Mouse (Mus musculus) pancreas, adult 10 weeks (tissue): ENCODE measurements around the gene Fads3. TPM values are rescaled to one million over a fixed set of nuclear protein-coding genes. Genes with fewer than 3 reads are reported as not detected.

ENCODE experiments used
- polyA plus RNA-seq: library from polyadenylated mRNA; stranded (reverse); fragments of 350-450 nt; fragmentation: Illumina TruSeq; extraction: RNeasy Lipid Tissue Mini Kit (QIAGEN cat#74804); gene quantifications from one replicate; pipeline ENCODE4 v1.2.3, GENCODE M21; 2015; ENCODE audit warnings: low read depth, low replicate concordance; ENCODE audit not compliant: insufficient read depth

Fads3 gene
- polyA plus RNA-seq: 9.7 TPM

DNA sequence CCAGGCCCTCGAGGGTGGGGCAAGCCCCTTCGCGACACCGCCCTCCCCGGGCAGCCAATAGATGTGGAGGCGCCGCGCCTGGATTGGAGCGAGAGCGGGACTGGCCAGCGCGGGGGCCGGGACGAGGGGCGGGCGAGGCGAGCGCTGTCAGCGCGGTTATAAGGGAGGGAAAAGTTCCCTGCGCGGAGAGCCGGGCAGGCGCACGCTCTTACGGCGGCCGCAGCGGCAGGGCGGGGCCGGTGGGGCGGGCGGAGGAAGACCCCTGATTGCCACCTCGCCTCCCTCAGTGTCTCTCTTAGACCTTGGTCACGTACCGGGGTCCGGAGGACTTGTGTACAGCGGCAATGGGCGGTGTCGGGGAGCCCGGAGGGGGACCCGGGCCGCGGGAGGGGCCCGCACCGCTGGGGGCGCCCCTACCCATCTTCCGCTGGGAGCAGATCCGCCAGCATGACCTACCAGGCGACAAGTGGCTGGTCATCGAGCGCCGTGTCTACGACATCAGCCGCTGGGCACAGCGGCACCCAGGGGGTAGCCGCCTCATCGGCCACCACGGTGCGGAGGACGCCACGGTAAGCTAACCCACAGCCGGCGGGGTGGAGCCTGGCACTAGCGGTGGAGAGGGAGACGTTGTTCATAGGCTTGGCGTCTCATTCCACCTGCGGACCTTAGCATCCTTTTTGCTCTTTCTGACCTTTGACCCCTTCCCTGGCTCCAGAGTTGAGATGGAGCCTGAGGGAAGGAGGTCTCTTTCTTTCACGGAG is at the start of gene Fads3:
TSS of gene Fads3 (plus strand) at position 182 of the 761 bp plus-strand sequence.

DNA sequence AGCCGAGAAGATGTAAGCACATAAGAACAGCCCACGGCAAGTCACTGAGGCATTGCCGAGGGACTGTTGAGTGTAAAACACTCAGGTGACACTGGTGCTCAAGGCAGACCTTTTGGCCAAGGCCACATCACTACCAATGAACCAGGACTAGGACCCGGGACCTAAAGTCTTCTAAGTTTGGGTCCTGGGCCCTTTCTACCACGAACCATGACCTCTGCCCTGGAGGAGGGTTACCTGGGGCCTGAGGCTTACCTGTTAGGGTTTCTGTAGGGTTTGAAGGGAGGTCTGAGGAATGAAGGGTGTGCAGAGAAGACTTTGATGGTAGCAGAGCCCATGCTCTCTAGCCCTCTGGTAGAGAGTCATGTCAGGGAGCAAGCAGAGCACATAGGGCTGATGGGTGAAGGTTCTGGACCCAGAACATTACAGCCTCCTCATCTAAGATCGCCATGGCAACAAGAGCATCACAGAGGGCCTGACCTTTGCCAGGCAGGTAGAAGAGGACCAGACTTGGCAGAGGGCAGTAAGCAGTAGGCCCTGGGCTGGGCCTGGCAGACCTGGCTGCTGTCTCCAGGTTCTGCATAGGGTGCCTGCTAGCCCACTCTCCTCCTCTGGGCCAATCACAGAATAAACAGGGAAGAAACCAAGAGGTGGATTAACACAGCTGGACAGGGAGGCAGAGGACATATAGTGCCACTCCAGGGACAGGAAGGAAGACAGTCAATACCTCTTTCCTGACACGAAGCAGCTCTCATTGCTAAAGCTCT is 40.0 kb upstream of the Fads3 start, which contains the start of the genes Best1 and Rab3il1:
TSS of gene Best1 (minus strand) at position 428 of the 764 bp plus-strand sequence.
TSS of gene Rab3il1 (plus strand) at position 464 of the 764 bp plus-strand sequence.

DNA sequence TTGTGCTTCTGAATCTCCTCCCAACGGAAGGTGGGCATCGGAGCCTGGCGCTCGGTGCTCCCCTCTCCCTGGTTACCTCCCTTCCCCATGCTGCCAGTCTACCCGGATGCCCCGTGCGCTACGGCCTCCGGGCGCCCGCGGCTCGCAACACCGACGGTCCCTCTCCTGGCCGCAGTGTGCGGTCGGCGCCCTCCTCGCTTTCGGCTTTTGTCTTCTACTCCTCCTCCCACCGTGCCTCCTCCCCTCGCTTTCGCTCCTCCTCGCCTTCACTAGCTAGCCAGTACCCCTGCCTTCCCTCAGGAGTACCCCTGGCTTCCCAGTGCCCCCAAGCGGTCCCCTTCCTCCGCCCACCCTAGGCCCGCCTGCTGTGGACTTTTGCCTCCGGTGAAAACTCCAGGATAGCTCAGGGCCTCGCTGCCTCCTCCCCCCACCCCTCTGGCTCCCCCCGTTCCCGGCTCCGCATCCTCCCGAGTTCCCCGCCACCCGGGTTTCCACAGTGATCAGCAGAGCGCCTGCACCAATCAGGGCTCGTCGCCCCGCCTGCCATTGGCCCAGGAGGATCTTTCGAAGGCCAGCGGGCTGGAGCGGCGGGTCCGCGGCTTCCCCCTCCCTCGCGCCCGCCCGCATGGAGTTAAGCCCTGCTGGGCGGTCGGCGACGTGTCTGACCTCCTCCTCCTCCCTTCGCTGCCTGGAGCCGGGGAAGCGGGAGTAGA is 60.1 kb downstream of the Fads3 start, which contains the start of gene Fads2:
TSS of gene Fads2 (minus strand) at position 406 of the 713 bp plus-strand sequence.

Other genes starting within 250 kb of the Fads3 start
- not detected for gene Scgb2a2, start 194.0 kb upstream of the Fads3 start, polyA plus RNA-seq
- 1.3 TPM for gene Incenp, start 142.0 kb upstream of the Fads3 start, polyA plus RNA-seq
- gene Fth1, start 61.0 kb upstream of the Fads3 start, polyA plus RNA-seq: 688 TPM
- gene Best1, start 39.9 kb upstream of the Fads3 start, polyA plus RNA-seq: not detected
- gene Rab3il1, start 39.9 kb upstream of the Fads3 start, polyA plus RNA-seq: 4.7 TPM
- 12.7 TPM for gene Fads2, start 60.2 kb downstream of the Fads3 start, polyA plus RNA-seq
- 12.5 TPM for gene Fads1, start 141.3 kb downstream of the Fads3 start, polyA plus RNA-seq
- 69.5 TPM for gene Tmem258, start 162.4 kb downstream of the Fads3 start, polyA plus RNA-seq
- gene Fen1, start 162.6 kb downstream of the Fads3 start, polyA plus RNA-seq: 2.5 TPM
- gene Myrf, start 199.2 kb downstream of the Fads3 start, polyA plus RNA-seq: 14.7 TPM